ENCODE assay signal across 9 mouse cellular contexts in the genomic region with DNA sequence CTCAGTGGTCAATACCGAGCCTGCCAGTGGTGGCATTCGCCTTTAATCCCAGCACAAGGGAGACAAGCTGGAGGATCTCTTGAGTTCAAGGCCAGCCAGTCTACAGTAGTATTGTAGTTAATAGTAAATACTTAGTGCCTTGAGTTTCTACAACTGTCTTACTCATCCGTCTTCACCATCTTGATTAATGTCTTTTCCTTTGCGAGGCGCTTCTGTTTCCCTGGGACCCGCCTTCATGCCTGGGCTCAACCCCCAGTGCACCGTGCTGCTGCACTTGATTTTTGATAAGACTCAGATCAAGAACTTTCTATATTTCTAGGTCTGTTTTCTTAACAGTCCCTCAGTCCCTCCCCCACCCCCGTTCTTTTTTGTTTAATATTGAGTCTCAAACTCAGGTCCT. TPM values are rescaled to one million over a fixed set of nuclear protein-coding genes. Genes with fewer than 3 reads are reported as not detected.
DNase-seq lines count a peak whose midpoint lies in the region; ATAC-seq and TF ChIP-seq lines count a peak whose summit lies in the region.
"Had no signal": no experiment of that assay in that cellular context is flagged by ENCODE, and none has a peak within 500 bp of the region (broad histone marks: within the 10 kb centered on the region; RNA-seq: fewer than 3 reads in every experiment).

No protein-coding gene starts in this region.

- peak overlapping the region; percentile 99; the same call in 1 of the 2 replicates for H3K4me2 ChIP-seq in forebrain, embryonic 11.5 days (ENCODE audit: low read depth, low read length, severe bottlenecking)
- H3K4me2 ChIP-seq in liver, embryonic 14.5 days (ENCODE audit: low read depth) = peak overlapping the region; percentile 99

- H3K9me3 ChIP-seq in erythroblast, embryonic 14.5 days (ENCODE audit: control insufficient read depth, low read length) = no peaks in the 10 kb centered on the region
- H3K9me3 ChIP-seq in forebrain, embryonic 11.5 days (ENCODE audit: control insufficient read depth, low read length) = no peaks in the 10 kb centered on the region
- H3K9me3 ChIP-seq in liver, embryonic 14.5 days (ENCODE audit: control insufficient read depth, low read length) = no peaks in the 10 kb centered on the region

- H3K36me3 ChIP-seq in erythroblast, embryonic 14.5 days (ENCODE audit: control insufficient read depth) = peaks cover 6% of the 10 kb centered on the region
- no peaks in the 10 kb centered on the region for H3K36me3 ChIP-seq in forebrain, embryonic 11.5 days (ENCODE audit: control insufficient read depth, insufficient read depth, low read length)
- H3K36me3 ChIP-seq in liver, embryonic 14.5 days (replicated peaks; ENCODE audit: control insufficient read depth, insufficient read depth, low read depth) = no peaks in the 10 kb centered on the region

- H3K27me3 ChIP-seq in erythroblast, embryonic 14.5 days (ENCODE audit: control insufficient read depth) = no peaks in the 10 kb centered on the region
- no peaks in the 10 kb centered on the region for H3K27me3 ChIP-seq in forebrain, embryonic 11.5 days (ENCODE audit: control insufficient read depth, insufficient read depth, low read length)
- H3K27me3 ChIP-seq in liver, embryonic 14.5 days (ENCODE audit: control insufficient read depth, insufficient read depth, low read length) = no peaks in the 10 kb centered on the region

- TF ChIP-seq CTCF in liver, embryonic 14.5 days (IDR thresholded peaks at IDR 0.05; ENCODE audit: low read depth) = no peak

- WGBS in forebrain, embryonic 11.5 days = 42% methylated on average over 8 of the region's 8 CpGs
- WGBS in liver, embryonic 14.5 days (ENCODE audit: insufficient replicate concordance) = 14% methylated on average over 8 of the region's 8 CpGs

- TF ChIP-seq EP300 in liver, embryonic 14.5 days (IDR thresholded peaks at IDR 0.05; ENCODE audit: low read depth) = no peak

- 0 out of 2 replicates have a peak overlapping the region, but pooled peaks have one; percentile 17 for H3K9ac ChIP-seq in forebrain, embryonic 11.5 days (ENCODE audit: low read length)
- peak overlapping the region; percentile 92 for H3K9ac ChIP-seq in liver, embryonic 14.5 days (replicated peaks)

- no peak for ATAC-seq in erythroblast, adult 5-6 weeks (replicated peaks; ENCODE audit: low FRiP score, poor library complexity, severe bottlenecking)
- ATAC-seq in forebrain, embryonic 11.5 days (replicated peaks; ENCODE audit: low FRiP score) = no peak
- no peak for ATAC-seq in liver, embryonic 14.5 days (ENCODE audit: insufficient read depth)

- H3K4me1 ChIP-seq in erythroblast, embryonic 14.5 days (ENCODE audit: control insufficient read depth) = peaks cover 34% of the 10 kb centered on the region
- peaks cover 1% of the 10 kb centered on the region; the same call in 1 of the 2 replicates for H3K4me1 ChIP-seq in forebrain, embryonic 11.5 days (replicated peaks; ENCODE audit: control insufficient read depth, insufficient read depth, low read length)
- peaks cover 6 to 7% of the 10 kb centered on the region in 2 experiments for H3K4me1 ChIP-seq in liver, embryonic 14.5 days (replicated peaks; ENCODE audit: control insufficient read depth in 2 of 2, insufficient read depth in 2 of 2, low read length in 1 of 2)

- DNase-seq in 416B (ENCODE audit: low read depth) = peak; percentile 22
- no peak for DNase-seq in forebrain, embryonic 11.5 days (ENCODE audit: low spot score)
- DNase-seq in liver, embryonic 14.5 days (ENCODE audit: low read depth in 3 of 3, low spot score in 3 of 3) = peak in 1 of 3 experiments; percentile 33
- no peak for DNase-seq in urinary bladder, postnatal 25 days (ENCODE audit: low spot score)
- no peak for DNase-seq in urinary bladder, postnatal 36 days (ENCODE audit: low spot score in 2 of 2)
- no peak for DNase-seq in lung, postnatal 4 days

- peak overlapping the region; percentile 90 for H3K4me3 ChIP-seq in erythroblast, embryonic 14.5 days (replicated peaks)
- no peak overlapping the region for H3K4me3 ChIP-seq in forebrain, embryonic 11.5 days (ENCODE audit: low read depth, low read length)
- H3K4me3 ChIP-seq in liver, embryonic 14.5 days (ENCODE audit: insufficient read depth in 1 of 2, low read depth in 2 of 2, low read length in 2 of 2) = peak overlapping the region; percentile 81 to 85

- H3K27ac ChIP-seq in forebrain, embryonic 11.5 days (ENCODE audit: low read depth, low read length) = no peak overlapping the region
- H3K27ac ChIP-seq in liver, embryonic 14.5 days = no peak overlapping the region

RNA-seq across cellular contexts. Expression of a gene that starts 2.4 kb away (rescaled TPM):
- polyA plus RNA-seq in erythroblast, embryonic 14.5 days (2012) = 1.7 and 1.8 TPM in 2 replicates
- 46.5 and 65.0 TPM in 2 replicates for total RNA-seq in erythroblast, adult 5-6 weeks (2015; ENCODE audit: low replicate concordance)
- 21.7 and 52.1 TPM in 2 replicates for total RNA-seq in erythroblast, adult 5-6 weeks (2017; ENCODE audit: low replicate concordance)
- 87.7 and 87.9 TPM in 2 replicates for polyA plus RNA-seq in forebrain, embryonic 11.5 days (2014; fragmentation: Nextera tagmentation; extraction: Ambion mirVana)
- 45.9 and 50.5 TPM in 2 replicates for polyA plus RNA-seq in liver, embryonic 14.5 days (2012; rRNA removed)
- polyA plus RNA-seq in liver, embryonic 14.5 days (2014; fragmentation: Nextera tagmentation; extraction: Ambion mirVana) = 150 and 151 TPM in 2 replicates

RNA-seq across cellular contexts. Expression of a gene that starts 25.8 kb away (rescaled TPM):
- polyA plus RNA-seq in erythroblast, embryonic 14.5 days (2012) = 6.2 TPM in 2 replicates
- 94.7 and 111 TPM in 2 replicates for total RNA-seq in erythroblast, adult 5-6 weeks (2015; ENCODE audit: low replicate concordance)
- 8.0 and 8.2 TPM in 2 replicates for total RNA-seq in erythroblast, adult 5-6 weeks (2017; ENCODE audit: low replicate concordance)
- polyA plus RNA-seq in forebrain, embryonic 11.5 days (2014; fragmentation: Nextera tagmentation; extraction: Ambion mirVana) = 54.8 and 69.1 TPM in 2 replicates
- 39.5 and 46.9 TPM in 2 replicates for polyA plus RNA-seq in liver, embryonic 14.5 days (2012; rRNA removed)
- 51.7 and 51.9 TPM in 2 replicates for polyA plus RNA-seq in liver, embryonic 14.5 days (2014; fragmentation: Nextera tagmentation; extraction: Ambion mirVana)

RNA-seq across cellular contexts. Expression of a gene that starts 49.2 kb away (rescaled TPM):
- not detected in 2 replicates for polyA plus RNA-seq in erythroblast, embryonic 14.5 days (2012)
- not detected in 2 replicates for total RNA-seq in erythroblast, adult 5-6 weeks (2015; ENCODE audit: low replicate concordance)
- not detected in 2 replicates for total RNA-seq in erythroblast, adult 5-6 weeks (2017; ENCODE audit: low replicate concordance)
- not detected in 2 replicates for polyA plus RNA-seq in forebrain, embryonic 11.5 days (2014; fragmentation: Nextera tagmentation; extraction: Ambion mirVana)
- polyA plus RNA-seq in liver, embryonic 14.5 days (2012; rRNA removed) = 0.04 TPM in 1 of 2 replicates, not detected in the other
- polyA plus RNA-seq in liver, embryonic 14.5 days (2014; fragmentation: Nextera tagmentation; extraction: Ambion mirVana) = not detected in 2 replicates
- total RNA-seq: hematopoietic stem cell, adult 5-6 weeks had no signal

RNA-seq across cellular contexts. Expression of a gene that starts 52.2 kb away (rescaled TPM):
- 0.01 and 0.03 TPM in 2 replicates for polyA plus RNA-seq in erythroblast, embryonic 14.5 days (2012)
- 0.42 TPM in 1 of 2 replicates, not detected in the other for total RNA-seq in erythroblast, adult 5-6 weeks (2015; ENCODE audit: low replicate concordance)
- not detected in 2 replicates for total RNA-seq in erythroblast, adult 5-6 weeks (2017; ENCODE audit: low replicate concordance)
- 1.2 and 1.6 TPM in 2 replicates for polyA plus RNA-seq in forebrain, embryonic 11.5 days (2014; fragmentation: Nextera tagmentation; extraction: Ambion mirVana)
- 0.03 and 0.06 TPM in 2 replicates for polyA plus RNA-seq in liver, embryonic 14.5 days (2012; rRNA removed)
- not detected in 2 replicates for polyA plus RNA-seq in liver, embryonic 14.5 days (2014; fragmentation: Nextera tagmentation; extraction: Ambion mirVana)
- total RNA-seq: hematopoietic stem cell, adult 5-6 weeks had no signal

Comparison
In these comparisons a context has a peak if more than half of its experiments do, and no peak if none do; other contexts are left out.
1. RNA of a gene that starts 2.4 kb away (polyA plus RNA-seq): 45.9 to 151 TPM in liver, embryonic 14.5 days and 87.7 to 87.9 TPM in forebrain, embryonic 11.5 days; 1.7 to 1.8 TPM in erythroblast, embryonic 14.5 days; every median in the first group is over 10 times any median in the second.